Mouse (Mus musculus) liver, embryonic 14.5 days (tissue): ENCODE data around the gene Tgoln1.

Experiments
- CTCF ChIP-seq: IDR thresholded peaks from 2 replicates; pipeline ENCODE4 v1.5.1; 2016; ENCODE audit warnings: antibody characterized with exemption, low read depth, control low read depth
- EP300 ChIP-seq: IDR thresholded peaks from 2 replicates; pipeline ENCODE4 v1.6.1; 2016; ENCODE audit warnings: antibody characterized with exemption, low read depth

GRCm38 (mm10) chr6:72630961-72631360 is 14.2 kb upstream of the Tgoln1 start:
- TF ChIP-seq EP300 (no peak), CTCF (no peak)
